Mouse (Mus musculus): ENCODE measurements around the gene Mecom. TPM values are rescaled to one million over a fixed set of nuclear protein-coding genes. Genes with fewer than 3 reads are reported as not detected.

Gene Mecom
- polyA plus RNA-seq (2012; rRNA removed): 16.0 and 42.2 TPM in 2 replicates

GRCm38 (mm10) chr3:30547908-30548307 is at the start of gene Mecom:
Mecom (minus strand) TSS chr3:30548008.

Other genes with a start within 250 kb of the Mecom start
- 0.10 and 0.11 TPM in 2 replicates for gene Actrt3, start 51.9 kb upstream of the Mecom start, polyA plus RNA-seq (2012; rRNA removed)
- 26.2 and 29.7 TPM in 2 replicates for gene Mynn, start 54.1 kb upstream of the Mecom start, polyA plus RNA-seq (2012; rRNA removed)
- not detected in 2 replicates for gene Lrriq4, start 96.5 kb upstream of the Mecom start, polyA plus RNA-seq (2012; rRNA removed)
- gene Lrrc34, start 99.9 kb upstream of the Mecom start, polyA plus RNA-seq (2012; rRNA removed): 0.64 and 1.1 TPM in 2 replicates
- not detected in 2 replicates for gene Lrrc31, start 151.8 kb upstream of the Mecom start, polyA plus RNA-seq (2012; rRNA removed)
- gene Samd7, start 198.3 kb upstream of the Mecom start, polyA plus RNA-seq (2012; rRNA removed): not detected in 2 replicates
- 53.1 and 76.1 TPM in 2 replicates for gene Sec62, start 244.9 kb upstream of the Mecom start, polyA plus RNA-seq (2012; rRNA removed)

All from central nervous system, embryonic 11.5 days (tissue).